Mouse (Mus musculus) hindbrain, embryonic 11.5 days (tissue): ENCODE results near the gene Sema3e. TPM values are rescaled to one million over a fixed set of nuclear protein-coding genes. Genes with fewer than 3 reads are reported as not detected.

Source experiments
- ATAC-seq: fragments of 200-750 bp; cut with Nextera tagmentation; 2 replicates; pipeline ENCODE4 v1.8.0; 2017; ENCODE audit warnings: mild to moderate bottlenecking, moderate TSS enrichment, moderate library complexity; ENCODE audit not compliant: low FRiP score
- DNase-seq: peaks from one replicate; pipeline ENCODE4 v3.0.0-alpha.2; 2015; ENCODE audit warnings: low spot score
- H3K27ac ChIP-seq: fragments of 300-500 bp; sonication (generic); 2 replicates; pipeline ENCODE4 v1.5.1; 2014; ENCODE audit warnings: mild to moderate bottlenecking, low read depth, low read length
- H3K27me3 ChIP-seq: fragments of 300-500 bp; sonication (generic); 2 replicates; pipeline ENCODE4 v1.6.1; 2014; ENCODE audit warnings: mild to moderate bottlenecking, low read length, moderate library complexity, mixed read lengths; ENCODE audit not compliant: control insufficient read depth, insufficient read depth
- H3K36me3 ChIP-seq: fragments of 300-500 bp; sonication (generic); 2 replicates; pipeline ENCODE4 v1.6.1; 2014; ENCODE audit warnings: mild to moderate bottlenecking, low read length, moderate library complexity, mixed read lengths; ENCODE audit not compliant: control insufficient read depth, insufficient read depth
- H3K4me1 ChIP-seq: fragments of 300-500 bp; sonication (generic); replicated peaks from 2 replicates; pipeline ENCODE4 v1.6.1; 2014; ENCODE audit warnings: low read length, mixed read lengths; ENCODE audit not compliant: control insufficient read depth, insufficient read depth
- H3K4me2 ChIP-seq: fragments of 300-500 bp; sonication (generic); replicated peaks from 2 replicates; pipeline ENCODE4 v1.6.1; 2014; ENCODE audit warnings: mild to moderate bottlenecking, low read depth, low read length
- H3K4me3 ChIP-seq: fragments of 300-500 bp; sonication (generic); 2 replicates; pipeline ENCODE4 v1.5.1; 2014; ENCODE audit warnings: low read depth, low read length
- H3K9ac ChIP-seq: fragments of 300-500 bp; sonication (generic); 2 replicates; pipeline ENCODE4 v1.6.1; 2014; ENCODE audit warnings: low read depth, low read length
- H3K9me3 ChIP-seq: fragments of 300-500 bp; sonication (generic); 2 replicates; pipeline ENCODE4 v1.6.1; 2016; ENCODE audit warnings: low read length; ENCODE audit not compliant: control insufficient read depth
- WGBS: fragments of 180-500 bp; shearing (Covaris S2); extraction: QIAGEN DNeasy Blood & Tissue Kit; methylation state at CpG from one replicate; pipeline ENCODE4 v1.1.7; 2014; 5-methylcytosine and 5-hydroxymethylcytosine counted together
- polyA plus RNA-seq: library from polyadenylated mRNA; unstranded; fragments of >200 nt; fragmentation: Nextera tagmentation; extraction: Ambion mirVana; gene quantifications from 2 replicates; pipeline ENCODE4 v1.2.1, GENCODE M21; 2014

Gene Sema3e
- polyA plus RNA-seq, 1 experiment from 2014 or later = 2.1 TPM

DNA sequence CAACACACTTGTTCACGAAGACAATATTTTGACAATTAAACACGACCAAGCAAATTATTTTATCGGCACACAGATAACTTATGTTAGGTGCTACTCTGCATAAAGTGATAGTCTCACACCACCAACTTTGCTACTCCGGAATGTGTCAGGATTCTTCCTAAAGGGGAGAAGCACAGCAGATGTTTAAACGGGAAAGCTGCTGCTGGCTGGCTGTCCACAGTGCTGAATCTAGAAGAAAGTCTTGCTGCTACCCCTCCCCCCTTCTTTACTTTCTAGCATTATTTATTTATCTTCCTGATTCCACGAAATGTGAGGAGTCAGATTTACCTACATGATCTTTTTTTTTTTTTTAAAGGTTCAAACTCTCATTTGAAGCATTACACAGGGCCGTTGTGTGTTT is 23.6 kb downstream of the Sema3e start:
- H3K36me3 ChIP-seq = no peaks in the 10 kb centered on the region
- 47% methylated on average over 7 of the region's 7 CpGs for WGBS
- H3K9me3 ChIP-seq = no peaks in the 10 kb centered on the region
- no peak overlapping the region for H3K27ac ChIP-seq
- H3K4me2 ChIP-seq = no peak overlapping the region
- no peak overlapping the region for H3K4me3 ChIP-seq
- no peak for DNase-seq
- H3K9ac ChIP-seq = no peak overlapping the region
- no peaks in the 10 kb centered on the region for H3K27me3 ChIP-seq
- H3K4me1 ChIP-seq = no peaks in the 10 kb centered on the region
- no peak for ATAC-seq

DNA sequence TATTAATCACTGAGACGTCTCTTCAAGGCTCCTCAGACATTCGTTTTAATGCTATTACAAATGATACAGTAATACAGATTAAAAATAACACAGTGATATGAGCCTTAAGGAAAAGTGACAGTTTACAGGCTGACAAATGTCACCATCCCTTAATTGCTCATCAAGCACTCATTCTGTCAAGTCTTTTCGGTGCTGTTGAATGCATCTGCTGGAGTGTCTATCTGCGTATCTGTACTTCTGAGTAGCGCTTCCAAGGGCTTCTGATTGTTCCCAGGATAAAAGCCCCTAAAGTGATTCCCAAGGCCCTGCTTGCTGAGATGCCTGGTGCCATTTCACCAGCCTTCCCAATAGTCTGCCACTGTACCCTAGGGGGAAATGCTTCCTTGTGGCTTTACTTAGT is 29.4 kb downstream of the Sema3e start:
- Histone ChIP-seq H3K27ac (no peak overlapping the region), H3K4me1 (no peaks in the 10 kb centered on the region), H3K9me3 (no peaks in the 10 kb centered on the region), H3K4me2 (no peak overlapping the region), H3K9ac (no peak overlapping the region), H3K27me3 (no peaks in the 10 kb centered on the region), H3K36me3 (no peaks in the 10 kb centered on the region), H3K4me3 (no peak overlapping the region)
- DNase-seq = no peak
- ATAC-seq = no peak
- WGBS = 70% methylated on average over 5 of the region's 5 CpGs

DNA sequence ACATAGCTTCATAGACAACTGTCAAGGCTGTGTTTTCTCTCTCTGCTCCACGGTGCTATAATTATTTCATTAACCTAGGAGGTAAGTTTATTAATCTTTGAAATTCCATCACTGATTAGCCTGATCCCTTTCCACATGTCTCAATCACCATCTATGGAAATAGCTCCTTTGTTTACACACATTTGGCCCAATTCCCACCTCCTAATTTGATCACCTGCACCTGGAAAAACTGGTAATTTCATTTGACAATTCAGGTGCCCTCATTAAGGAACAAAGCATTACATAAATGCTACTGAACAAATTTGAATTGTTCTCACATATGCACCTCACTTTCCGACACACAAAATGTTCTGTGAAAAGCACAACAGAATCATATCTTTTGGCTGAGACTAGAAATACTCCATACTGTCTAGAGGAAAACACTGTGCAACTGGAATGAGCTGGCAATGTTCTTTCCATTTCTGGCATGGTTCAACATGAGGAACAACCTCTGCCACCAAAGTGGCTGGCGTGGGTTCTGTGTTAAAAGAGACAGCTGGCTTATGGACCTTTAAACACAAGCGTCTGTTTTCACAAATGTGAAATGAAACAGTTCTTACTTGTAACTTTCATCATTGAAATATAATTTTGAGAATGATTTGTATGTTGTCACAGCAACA is 34.9 kb downstream of the Sema3e start:
- ATAC-seq = no peak
- Histone ChIP-seq H3K4me1 (no peaks in the 10 kb centered on the region), H3K9me3 (no peaks in the 10 kb centered on the region), H3K27me3 (no peaks in the 10 kb centered on the region), H3K4me2 (no peak overlapping the region), H3K36me3 (no peaks in the 10 kb centered on the region), H3K4me3 (no peak overlapping the region), H3K9ac (no peak overlapping the region), H3K27ac (no peak overlapping the region)
- DNase-seq = no peak
- WGBS = 87% methylated on average over 4 of the region's 4 CpGs

DNA sequence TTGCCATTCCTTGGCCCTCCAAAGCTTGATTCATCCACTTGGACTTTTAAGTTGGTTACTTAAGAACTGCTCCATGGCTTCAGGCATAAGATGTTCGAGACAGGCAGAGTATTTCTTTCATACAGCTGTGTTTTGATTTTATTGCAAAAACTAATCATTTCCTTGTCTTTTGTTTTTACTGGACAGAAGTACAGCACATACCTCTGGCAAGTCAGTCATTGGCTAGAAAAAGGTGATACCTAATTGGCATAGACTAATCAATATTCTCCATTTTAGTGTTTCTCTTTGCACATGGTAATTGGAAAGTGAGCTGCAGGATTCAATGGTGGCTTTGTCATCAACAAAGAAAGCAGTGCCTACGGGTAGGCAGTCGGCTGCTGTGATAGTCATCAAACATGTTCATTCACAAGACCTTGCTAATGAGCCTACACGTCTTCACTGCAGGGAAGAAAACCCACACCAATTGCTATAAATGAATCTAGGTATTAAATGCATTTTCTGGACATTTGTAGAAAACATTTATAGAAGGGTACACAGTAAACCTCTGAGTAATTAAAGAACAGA is 37.9 kb downstream of the Sema3e start:
- H3K27me3 ChIP-seq = no peaks in the 10 kb centered on the region
- no peaks in the 10 kb centered on the region for H3K9me3 ChIP-seq
- no peak for ATAC-seq
- H3K36me3 ChIP-seq = no peaks in the 10 kb centered on the region
- H3K4me2 ChIP-seq = no peak overlapping the region
- no peaks in the 10 kb centered on the region for H3K4me1 ChIP-seq
- no peak overlapping the region for H3K4me3 ChIP-seq
- WGBS = 52% methylated on average over 4 of the region's 4 CpGs
- no peak for DNase-seq
- no peak overlapping the region for H3K27ac ChIP-seq
- H3K9ac ChIP-seq = no peak overlapping the region

DNA sequence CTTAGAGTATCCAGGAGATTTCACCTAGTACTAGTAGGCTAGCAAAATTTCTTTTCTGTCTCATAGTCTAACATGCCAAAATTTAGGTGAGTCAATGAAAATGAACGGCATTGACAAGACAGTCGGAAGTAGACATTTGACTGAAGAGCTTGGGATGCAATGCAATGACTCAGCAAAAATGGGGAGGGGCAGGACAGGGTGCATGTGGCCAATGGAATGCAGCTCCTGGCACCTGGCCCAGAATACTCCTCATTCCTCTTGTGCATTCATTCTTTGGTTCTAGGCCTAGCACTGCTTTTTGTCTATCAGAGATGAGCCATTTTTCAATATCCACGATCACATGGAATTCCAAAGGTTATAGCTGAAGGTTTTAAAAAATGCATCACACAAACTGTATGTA is 48.1 kb downstream of the Sema3e start:
- WGBS = 93% methylated on average over 3 of the region's 3 CpGs
- ATAC-seq (no peak), DNase-seq (no peak)
- Histone ChIP-seq H3K9ac (no peak overlapping the region), H3K9me3 (no peaks in the 10 kb centered on the region), H3K27me3 (no peaks in the 10 kb centered on the region), H3K36me3 (no peaks in the 10 kb centered on the region), H3K4me2 (no peak overlapping the region), H3K4me1 (no peaks in the 10 kb centered on the region), H3K27ac (no peak overlapping the region), H3K4me3 (no peak overlapping the region)

DNA sequence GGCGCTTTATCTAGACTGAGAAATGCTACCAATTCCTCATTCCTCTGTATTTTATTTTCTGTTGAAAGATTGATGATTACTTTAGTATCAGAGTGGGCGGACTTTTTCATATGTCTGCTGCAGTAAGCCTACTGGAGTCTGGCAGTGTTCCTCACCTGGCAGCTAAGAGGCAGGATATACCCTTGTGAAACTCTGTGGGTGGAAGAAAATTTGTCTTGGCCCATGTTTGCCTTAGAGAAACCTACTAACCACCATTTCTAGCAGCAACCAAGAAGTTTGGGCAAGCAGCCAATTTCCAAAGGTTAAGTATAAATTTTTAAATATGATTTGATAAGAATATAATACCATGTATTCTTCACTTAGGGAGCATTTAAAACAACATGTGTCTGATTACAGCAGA is 63.0 kb downstream of the Sema3e start:
- ATAC-seq = no peak
- H3K9ac ChIP-seq = no peak overlapping the region
- no peaks in the 10 kb centered on the region; the same call in 1 of the 2 replicates for H3K4me1 ChIP-seq
- no peaks in the 10 kb centered on the region for H3K9me3 ChIP-seq
- no peak overlapping the region for H3K4me2 ChIP-seq
- no peak for DNase-seq
- no peak overlapping the region for H3K27ac ChIP-seq
- no peaks in the 10 kb centered on the region for H3K27me3 ChIP-seq
- H3K36me3 ChIP-seq = no peaks in the 10 kb centered on the region
- no peak overlapping the region for H3K4me3 ChIP-seq
- WGBS = 93% methylated on average over 2 of the region's 2 CpGs

DNA sequence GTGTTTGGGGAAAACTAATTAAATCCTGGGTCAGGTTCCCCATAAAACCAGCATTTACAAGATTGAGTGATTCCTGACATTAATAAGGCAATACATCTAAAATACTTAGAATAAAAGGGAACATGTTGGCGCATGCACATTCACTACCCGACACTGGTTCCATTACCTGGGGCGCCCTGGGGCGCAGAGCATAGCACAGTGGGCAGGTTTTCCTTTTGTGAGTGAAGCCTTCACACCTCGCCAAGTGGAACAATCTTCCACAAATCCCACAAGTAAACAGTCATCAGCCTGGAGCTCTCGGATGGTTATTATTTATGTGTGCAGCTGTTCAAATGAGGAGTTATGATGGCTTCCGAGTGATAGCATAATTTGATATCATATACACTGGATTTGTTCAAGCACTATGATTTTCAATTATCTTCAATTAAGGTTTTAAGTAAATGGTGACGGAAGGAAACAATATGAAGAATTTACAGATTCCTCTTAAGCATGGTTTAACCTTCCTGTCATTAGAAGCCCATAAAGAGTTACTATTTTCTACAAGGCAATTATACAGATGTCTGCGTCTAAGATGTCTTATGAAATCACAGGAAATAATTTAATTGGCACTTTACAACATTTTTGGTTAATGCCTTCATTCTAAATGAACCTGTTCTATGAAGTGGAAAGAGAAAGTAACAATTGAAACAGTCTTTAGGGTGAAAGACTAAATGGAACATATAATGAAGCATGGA is 65.0 kb downstream of the Sema3e start:
- Histone ChIP-seq H3K27ac (no peak overlapping the region), H3K9ac (no peak overlapping the region), H3K27me3 (no peaks in the 10 kb centered on the region), H3K36me3 (no peaks in the 10 kb centered on the region), H3K4me3 (no peak overlapping the region), H3K4me2 (no peak overlapping the region), H3K9me3 (no peaks in the 10 kb centered on the region), H3K4me1 (no peaks in the 10 kb centered on the region; the same call in 1 of the 2 replicates)
- WGBS = 93% methylated on average over 9 of the region's 9 CpGs
- ATAC-seq = no peak
- DNase-seq = no peak

DNA sequence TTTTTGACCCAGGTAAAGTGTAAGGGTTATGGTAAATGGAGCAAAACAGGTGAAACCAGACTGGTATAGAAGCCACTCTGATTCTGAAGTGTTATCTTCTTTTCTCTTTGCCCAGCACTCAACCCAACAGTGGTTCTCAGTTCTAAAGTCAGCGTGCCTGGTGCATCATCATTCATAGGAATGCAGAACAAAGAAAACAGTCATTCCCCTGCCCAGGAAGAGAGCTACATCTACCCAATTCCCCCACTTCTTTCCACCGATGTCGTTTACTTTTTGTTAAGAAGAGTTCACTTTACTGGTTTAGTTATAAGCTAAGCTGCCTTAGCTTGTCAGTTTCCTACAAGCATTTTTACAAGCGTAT is 65.5 kb downstream of the Sema3e start:
- Histone ChIP-seq H3K27me3 (no peaks in the 10 kb centered on the region), H3K4me3 (no peak overlapping the region), H3K36me3 (no peaks in the 10 kb centered on the region), H3K27ac (no peak overlapping the region), H3K4me1 (no peaks in the 10 kb centered on the region; the same call in 1 of the 2 replicates), H3K4me2 (no peak overlapping the region), H3K9me3 (no peaks in the 10 kb centered on the region), H3K9ac (no peak overlapping the region)
- no peak for ATAC-seq
- 86% methylated on average over 4 of the region's 4 CpGs for WGBS
- DNase-seq = no peak
